Mouse (Mus musculus): ENCODE data around the gene Lpin1. TPM values are rescaled to one million over a fixed set of nuclear protein-coding genes. Genes with fewer than 3 reads are reported as not detected.

Gene Lpin1
- total RNA-seq, 2 experiments from 2014 or later: 22.8 to 24.0 TPM

DNA sequence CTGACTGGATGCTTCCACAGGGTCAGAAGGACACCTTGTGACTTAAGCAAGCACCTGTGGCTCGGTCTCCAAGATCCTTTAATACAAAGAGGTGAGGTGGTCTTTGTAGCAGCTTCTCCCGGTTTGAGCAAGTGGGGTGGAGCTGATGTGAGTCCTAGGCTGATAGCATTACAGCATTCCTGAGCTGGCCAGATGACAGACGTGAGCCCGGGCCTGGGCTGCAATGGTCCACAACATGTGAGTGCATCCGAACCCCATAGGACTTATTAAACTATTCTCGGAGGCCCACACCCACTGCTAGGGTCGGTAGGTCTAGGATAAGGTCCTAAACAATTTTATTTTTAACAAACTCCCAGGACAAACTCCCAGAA, 77.9 kb downstream of the Lpin1 start:
- no peak for DNase-seq (ENCODE audit: extremely low spot score in 1 of 2, low spot score in 1 of 2)

DNA sequence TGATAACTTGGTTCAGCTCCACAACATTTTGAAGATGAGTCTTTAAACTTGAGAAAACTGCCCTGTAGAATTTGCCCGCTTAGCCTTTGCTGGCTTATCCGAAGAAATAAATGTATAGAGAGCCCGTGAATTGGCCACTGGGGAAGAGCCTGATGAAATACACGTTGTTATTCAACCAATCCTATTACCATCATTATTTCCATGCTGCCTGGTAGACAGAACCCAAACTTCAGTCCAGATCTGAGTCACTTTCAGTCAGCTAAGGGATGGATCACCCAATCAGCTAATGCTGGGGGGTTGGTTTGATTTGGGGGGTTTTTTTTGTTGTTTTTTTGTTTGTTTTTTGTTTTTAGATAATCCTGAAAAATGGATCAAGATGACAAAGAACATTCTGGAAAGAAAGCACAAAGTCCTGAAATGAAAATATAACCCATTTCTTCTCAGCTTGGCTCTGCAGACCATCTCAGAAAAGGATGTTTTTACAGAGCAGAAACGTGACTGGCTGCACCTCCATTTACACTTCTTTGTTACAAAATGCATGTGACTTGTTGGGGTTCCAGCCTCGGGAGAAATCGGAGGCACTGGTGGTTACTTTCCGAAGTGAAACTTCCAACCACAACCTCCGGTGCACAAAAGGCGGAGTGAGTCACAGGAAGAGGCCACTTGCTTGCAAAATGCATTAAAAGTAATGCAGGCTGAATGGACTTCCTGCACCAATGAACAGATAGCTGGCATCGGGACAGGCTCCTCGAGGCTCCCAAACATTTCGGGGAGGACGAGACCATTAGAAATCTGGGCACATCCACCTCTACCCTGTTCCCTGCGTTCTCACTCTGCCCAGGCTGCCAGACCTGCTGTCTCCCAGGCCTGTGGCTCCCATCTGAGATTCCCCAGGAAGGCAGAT, 78.6 kb downstream of the Lpin1 start:
- DNase-seq (ENCODE audit: extremely low spot score in 1 of 2, low spot score in 1 of 2): no peak

DNA sequence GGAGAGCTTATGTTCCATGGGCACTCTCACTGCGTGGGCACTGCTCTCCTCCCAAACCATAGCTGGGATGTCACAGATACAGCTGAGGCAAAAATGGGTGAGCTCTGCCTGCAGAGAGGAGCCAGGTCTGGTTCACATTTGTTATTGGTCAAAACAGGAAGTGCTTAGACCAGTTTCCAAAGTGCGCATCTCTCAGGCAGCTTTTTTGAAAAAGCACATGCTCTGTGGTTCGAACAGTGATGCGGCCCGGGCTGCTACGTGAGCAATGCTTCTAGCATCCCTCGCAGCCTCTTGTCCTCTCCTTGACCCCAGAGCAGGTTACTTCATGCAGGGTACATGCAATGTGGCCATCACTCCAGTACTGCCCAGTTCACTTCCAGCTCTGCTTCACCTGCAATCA, 82.1 kb downstream of the Lpin1 start:
- DNase-seq (ENCODE audit: extremely low spot score in 1 of 2, low spot score in 1 of 2): no peak

DNA sequence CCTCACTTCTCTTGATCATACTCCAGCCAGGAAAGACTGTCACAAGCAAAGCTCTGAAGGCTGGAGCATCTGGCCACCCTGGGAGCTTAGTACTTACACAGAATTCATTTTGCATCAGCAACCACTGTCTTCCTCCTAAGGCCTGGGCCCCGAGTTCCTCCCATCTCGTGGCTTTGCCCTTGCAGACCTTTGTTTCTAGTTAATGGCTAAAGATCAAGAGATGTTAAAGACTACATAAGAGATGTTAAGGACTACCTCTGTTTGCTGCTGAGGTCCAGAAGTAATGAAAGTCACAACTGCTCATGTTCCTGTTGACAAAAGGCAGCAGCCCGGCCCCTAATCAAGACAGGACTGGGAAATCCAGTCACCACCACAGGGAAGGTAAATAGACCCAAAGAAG, 82.8 kb downstream of the Lpin1 start:
- DNase-seq (ENCODE audit: extremely low spot score in 1 of 2, low spot score in 1 of 2): no peak

DNA sequence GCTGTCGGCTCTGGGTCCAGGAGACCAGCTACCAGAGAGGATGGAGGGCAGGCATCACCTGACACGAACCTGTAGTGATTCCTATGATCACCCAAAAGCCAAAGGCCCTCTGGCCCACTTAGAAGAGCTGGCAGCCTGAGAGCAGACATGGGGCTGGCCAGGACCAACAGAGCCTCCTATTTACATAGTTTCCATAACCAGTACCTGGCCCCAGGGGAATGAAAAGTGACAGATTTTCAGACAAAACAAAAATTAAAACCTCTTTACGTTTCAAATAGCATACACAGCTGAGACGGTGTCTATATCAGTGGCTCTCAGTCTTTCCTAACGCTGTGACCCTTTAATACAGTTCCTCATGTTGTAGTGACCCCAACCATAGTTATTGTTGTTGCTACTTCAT, 83.9 kb downstream of the Lpin1 start:
- no peak for DNase-seq (ENCODE audit: extremely low spot score in 1 of 2, low spot score in 1 of 2)

- DNase-seq (ENCODE audit: extremely low spot score in 1 of 2, low spot score in 1 of 2): no peak
Observed at GRCm38 (mm10) chr12:16526134-16526533, 84.6 kb downstream of the Lpin1 start.

DNA sequence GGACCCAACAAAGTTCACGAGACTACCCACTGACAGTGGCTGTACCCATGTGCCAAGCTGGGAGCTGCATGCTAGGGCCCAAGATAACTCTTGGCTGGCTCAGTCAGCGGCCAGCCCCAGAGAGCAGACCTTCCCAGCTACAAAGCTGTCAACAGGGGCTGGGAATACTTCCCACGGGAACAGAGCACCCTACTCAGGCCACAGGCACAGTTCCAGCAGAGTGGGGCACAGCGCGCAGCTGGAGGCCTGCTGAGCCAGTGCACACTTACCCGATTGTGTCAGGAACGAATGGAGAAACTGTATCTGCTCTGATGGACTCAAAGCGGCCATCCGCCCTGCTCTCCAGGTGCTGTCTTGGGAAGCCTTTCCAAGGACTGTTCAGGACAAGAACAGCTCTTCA, 95.6 kb downstream of the Lpin1 start:
- DNase-seq (ENCODE audit: extremely low spot score in 1 of 2, low spot score in 1 of 2): peak in 1 of 2 experiments; percentile 26

DNA sequence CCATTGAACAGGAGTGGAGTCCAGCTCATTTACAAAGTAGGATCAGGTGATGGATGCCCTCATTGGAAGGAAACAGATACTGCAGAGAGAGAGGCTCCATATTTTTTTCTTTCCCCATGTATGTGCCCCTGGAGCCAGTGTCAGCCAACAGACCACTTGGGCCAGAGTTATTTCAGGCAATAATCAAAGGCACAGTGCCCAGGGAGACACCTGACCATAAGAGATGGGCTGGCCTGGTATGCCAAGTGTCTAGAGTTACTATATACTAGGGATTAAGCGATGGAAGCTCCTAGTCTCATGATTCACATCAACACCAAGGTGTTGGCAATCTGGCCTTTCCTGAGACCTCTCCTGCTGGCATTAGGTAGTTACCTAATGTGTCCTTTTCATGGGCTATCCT, 97.8 kb downstream of the Lpin1 start:
- DNase-seq (ENCODE audit: extremely low spot score in 1 of 2, low spot score in 1 of 2): no peak

DNA sequence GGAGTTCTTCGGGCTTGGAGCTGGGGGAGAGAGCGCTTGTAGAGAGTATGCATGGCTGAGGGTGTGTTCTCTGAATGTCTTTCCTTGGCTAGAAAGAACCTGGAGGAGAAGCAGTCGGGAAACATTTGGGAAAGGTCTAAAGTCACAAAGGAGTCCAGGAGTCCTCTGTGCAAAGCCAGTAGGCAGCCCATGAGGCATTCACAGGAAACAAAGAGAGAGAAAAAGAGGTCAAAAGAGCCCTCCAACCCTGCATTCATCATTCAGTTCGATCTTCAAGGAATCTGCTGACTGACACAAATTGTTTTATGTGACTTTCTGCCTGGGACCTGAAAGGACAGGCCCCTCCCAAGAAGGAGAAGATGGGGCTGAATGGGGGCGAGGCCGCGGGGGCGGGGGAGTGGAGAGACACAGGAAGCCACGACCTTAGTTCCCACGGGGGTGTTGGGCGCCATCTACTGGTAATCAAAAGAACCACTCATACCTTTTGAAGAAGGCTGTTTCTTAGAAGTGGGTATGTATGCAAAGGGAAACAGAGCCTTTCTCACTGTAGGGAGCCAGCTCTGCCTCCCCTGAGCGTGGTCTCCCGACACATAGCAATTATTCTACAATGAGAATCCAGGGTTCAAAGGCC, 101.5 kb downstream of the Lpin1 start:
- DNase-seq (ENCODE audit: extremely low spot score in 1 of 2, low spot score in 1 of 2): peak; percentile 46 to 49

GRCm38 (mm10) chr12:16506796-16507790, 103.7 kb downstream of the Lpin1 start:
- DNase-seq (ENCODE audit: extremely low spot score in 1 of 2, low spot score in 1 of 2): peak in 1 of 2 experiments; percentile 18

DNA sequence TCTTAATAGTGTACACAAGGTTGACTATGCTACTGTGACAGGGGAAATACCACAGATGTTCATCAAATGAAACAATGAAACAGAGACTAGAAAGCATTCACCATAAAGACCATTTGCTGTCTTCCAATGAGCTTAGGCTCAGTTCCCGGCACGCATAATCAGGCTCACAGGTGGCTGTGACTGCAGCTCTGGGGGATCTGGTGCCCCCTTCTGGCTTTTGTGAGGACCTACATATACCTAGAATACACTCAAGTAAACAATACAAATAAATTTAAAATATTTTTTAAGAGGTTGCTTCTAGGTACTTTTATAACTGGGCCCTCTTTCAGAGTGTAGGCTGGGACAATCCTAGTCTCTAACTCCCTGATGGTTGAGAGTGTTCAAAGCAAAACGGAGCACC, 106.5 kb downstream of the Lpin1 start:
- no peak for DNase-seq (ENCODE audit: extremely low spot score in 1 of 2, low spot score in 1 of 2)

GRCm38 (mm10) chr12:16497960-16498359, 112.8 kb downstream of the Lpin1 start:
- no peak for DNase-seq (ENCODE audit: extremely low spot score in 1 of 2, low spot score in 1 of 2)

- no peak for DNase-seq (ENCODE audit: extremely low spot score in 1 of 2, low spot score in 1 of 2)
Observed at GRCm38 (mm10) chr12:16492713-16493112, 118.1 kb downstream of the Lpin1 start.

GRCm38 (mm10) chr12:16488899-16489298, 121.9 kb downstream of the Lpin1 start:
- no peak for DNase-seq (ENCODE audit: extremely low spot score in 1 of 2, low spot score in 1 of 2)

- no peak for DNase-seq (ENCODE audit: extremely low spot score in 1 of 2, low spot score in 1 of 2)
Observed at GRCm38 (mm10) chr12:16487453-16487852, 123.3 kb downstream of the Lpin1 start.

Other genes with a start within 250 kb of the Lpin1 start
- gene Ntsr2, start 42.4 kb upstream of the Lpin1 start, total RNA-seq (2021): 100 to 1,000 TPM; 217 to 233 TPM
- gene Greb1, start 189.9 kb upstream of the Lpin1 start, total RNA-seq (2021): under 1 TPM; 0.85 to 0.91 TPM
- 10 to 100 TPM; 29.7 TPM for gene E2f6, start 200.0 kb upstream of the Lpin1 start, total RNA-seq (2021)